Mouse (Mus musculus): Measurements from ENCODE around the gene Dexi. TPM values are rescaled to one million over a fixed set of nuclear protein-coding genes. Genes with fewer than 3 reads are reported as not detected.

Gene Dexi
- 10 to 100 TPM; 43.7 to 43.9 TPM for total RNA-seq (2021)
- long read RNA-seq, experiment 1, transcript Dexi-201 (2 exons, 1,389 nt), result major isoform, 37 of 50 reads
- long read RNA-seq, experiment 1, partial matches to known transcripts, result 0 of 50 reads
- long read RNA-seq, experiment 1, other reads (novel, unspliced or antisense), result 13 of 50 reads
- long read RNA-seq, experiment 2, transcript Dexi-201 (2 exons, 1,389 nt), result major isoform, 44 of 61 reads
- long read RNA-seq, experiment 2, partial matches to known transcripts, result 9 of 61 reads
- long read RNA-seq, experiment 2, other reads (novel, unspliced or antisense), result 6 of 61 reads

DNA sequence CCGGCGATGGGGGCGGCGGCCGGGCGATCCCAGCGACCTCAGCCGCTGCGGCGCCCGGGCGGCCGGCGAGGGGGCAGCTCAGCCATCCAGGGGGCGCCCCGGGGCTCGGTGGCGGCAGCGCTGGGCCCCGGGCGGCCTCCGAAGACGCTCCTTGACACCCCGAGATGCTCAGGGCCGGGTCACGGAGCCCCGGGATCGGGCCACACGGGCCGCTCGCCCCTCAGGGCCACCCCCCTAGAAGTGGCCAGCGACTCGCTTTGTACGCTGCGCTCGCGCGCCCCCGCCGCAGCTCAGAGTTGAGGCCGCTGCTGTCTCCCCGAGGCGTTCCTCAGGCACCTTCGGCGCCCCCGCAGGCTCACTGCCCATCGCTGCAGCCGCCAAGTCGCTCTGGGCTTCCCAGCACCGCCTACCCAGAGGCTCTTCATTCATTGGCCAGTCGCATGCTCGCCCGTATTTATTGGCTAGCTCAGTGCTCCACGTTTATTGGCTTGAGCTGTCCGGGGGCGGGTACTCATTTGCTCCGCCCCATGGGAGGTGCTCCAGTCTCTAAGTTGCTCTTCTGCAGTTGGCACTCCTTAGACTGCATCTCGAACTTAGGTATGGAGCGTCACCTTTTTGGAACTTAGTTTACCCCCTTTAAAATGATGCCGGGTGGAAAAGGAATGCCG, at the start of gene Dexi:
TSS of gene Dexi (minus strand) at position 357 of the 668 bp plus-strand sequence.
- peak within 1 kb of the TSS; percentile 96 for H3K27ac ChIP-seq
- peak; percentile 97 for DNase-seq
- no peak for TF ChIP-seq CTCF (IDR thresholded peaks at IDR 0.05)
- H3K4me3 ChIP-seq, result peak within 1 kb of the TSS; percentile 78
- intact Hi-C loops (cut with DNase I), result loop anchor here (5.0 to 10.0 kb wide), 2 partner anchors 131 to 712 kb away; partner anchors contain the start of genes Gspt1 and Nubp1

- peak; percentile 49 for TF ChIP-seq CTCF (IDR thresholded peaks at IDR 0.05)
- Histone ChIP-seq H3K4me3 (no peak overlapping the region), H3K27ac (no peak overlapping the region)
- DNase-seq, result peak; percentile 33
- intact Hi-C loops (cut with DNase I), result no loop called here
Measured at GRCm38 (mm10) chr16:10586546-10586945, 43.7 kb upstream of the Dexi start.

DNA sequence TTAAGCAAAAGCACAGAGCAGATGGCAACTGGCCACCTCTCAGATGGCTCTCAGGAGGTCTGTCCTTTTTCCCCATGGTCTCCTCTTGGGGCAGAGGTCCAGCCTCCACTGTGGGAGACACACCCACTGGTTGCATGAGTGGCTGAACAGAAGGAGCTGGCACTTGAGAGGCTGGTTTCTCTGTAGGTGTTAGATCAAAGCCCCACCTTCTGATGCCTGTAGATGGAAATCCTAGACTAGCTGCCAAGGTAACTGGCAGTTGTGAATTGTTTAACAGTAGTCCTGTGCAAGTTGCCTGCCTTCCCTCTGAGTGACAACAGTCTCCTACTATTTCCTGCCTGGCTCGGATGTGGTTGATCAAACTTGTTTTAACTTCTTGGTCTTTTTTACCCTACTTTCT, 42.3 kb upstream of the Dexi start:
- no peak overlapping the region for H3K4me3 ChIP-seq
- TF ChIP-seq CTCF (IDR thresholded peaks at IDR 0.05), result no peak
- DNase-seq, result no peak
- no peak overlapping the region for H3K27ac ChIP-seq
- intact Hi-C loops (cut with DNase I), result no loop called here

DNA sequence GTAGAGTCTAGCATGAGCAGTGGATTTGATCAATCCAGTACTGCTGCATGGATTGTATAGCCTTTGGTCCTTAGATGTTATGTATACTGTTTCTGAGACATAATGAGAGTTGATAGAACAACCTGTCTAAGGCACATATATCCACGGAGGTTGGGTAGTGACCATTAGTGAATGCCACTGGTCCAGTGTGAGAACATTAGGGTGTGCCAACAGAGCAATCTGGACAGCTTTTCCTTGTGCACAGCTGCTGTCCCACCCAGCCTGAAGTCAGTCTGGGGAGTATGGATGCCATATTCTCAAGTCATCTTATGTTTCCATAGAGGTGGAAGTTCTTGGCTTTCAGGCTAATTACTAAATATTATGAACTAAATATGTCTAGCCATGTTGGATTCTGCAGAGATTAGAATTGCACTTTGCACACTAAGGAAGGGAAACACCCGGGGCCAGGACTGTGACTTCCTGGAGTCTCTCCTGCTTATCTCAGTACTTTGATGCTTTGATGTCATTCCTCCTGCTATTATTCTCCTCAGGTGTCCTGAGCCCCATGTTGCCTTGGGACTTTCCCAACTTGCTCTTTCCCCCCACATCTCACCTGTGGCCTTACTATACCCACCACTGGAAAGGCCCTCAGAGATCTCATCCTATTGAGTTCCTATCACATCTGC, 38.5 kb upstream of the Dexi start:
- Histone ChIP-seq H3K27ac (no peak overlapping the region), H3K4me3 (no peak overlapping the region)
- intact Hi-C loops (cut with DNase I), result no loop called here
- no peak for TF ChIP-seq CTCF (IDR thresholded peaks at IDR 0.05)
- no peak for DNase-seq

GRCm38 (mm10) chr16:10578376-10578775, 35.5 kb upstream of the Dexi start:
- H3K27ac ChIP-seq, result peak overlapping the region; percentile 31
- intact Hi-C loops (cut with DNase I), result no loop called here
- TF ChIP-seq CTCF (IDR thresholded peaks at IDR 0.05), result no peak
- no peak overlapping the region for H3K4me3 ChIP-seq
- no peak for DNase-seq

GRCm38 (mm10) chr16:10577548-10577947, 34.7 kb upstream of the Dexi start:
- H3K4me3 ChIP-seq, result no peak overlapping the region
- peak overlapping the region; percentile 17; the same call in 1 of the 2 replicates for H3K27ac ChIP-seq
- no peak for DNase-seq
- no peak for TF ChIP-seq CTCF (IDR thresholded peaks at IDR 0.05)
- intact Hi-C loops (cut with DNase I), result no loop called here

DNA sequence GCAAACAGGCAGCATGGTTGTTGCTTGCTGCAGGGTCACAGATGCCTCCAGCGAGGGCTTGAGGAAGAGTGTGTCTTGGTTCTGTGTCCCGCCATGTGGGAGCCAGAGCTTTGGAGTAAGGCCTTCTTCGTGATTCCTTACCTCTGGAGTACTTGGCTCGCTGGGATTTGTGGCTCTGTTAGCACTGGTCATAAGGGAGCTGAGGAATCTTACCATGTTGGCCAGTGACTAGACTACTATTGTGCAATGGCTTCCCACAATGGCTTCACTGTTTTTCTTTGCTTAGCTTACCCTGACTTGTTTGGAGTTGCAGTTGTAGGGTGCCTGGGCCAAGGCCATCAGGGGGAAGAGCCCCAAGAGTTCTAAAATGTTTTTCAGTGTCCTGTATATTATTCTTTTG, 33.1 kb upstream of the Dexi start:
- peak overlapping the region; percentile 88; the same call in 1 of the 2 replicates for H3K27ac ChIP-seq
- no peak for TF ChIP-seq CTCF (IDR thresholded peaks at IDR 0.05)
- intact Hi-C loops (cut with DNase I), result no loop called here
- no peak for DNase-seq
- H3K4me3 ChIP-seq, result no peak overlapping the region

DNA sequence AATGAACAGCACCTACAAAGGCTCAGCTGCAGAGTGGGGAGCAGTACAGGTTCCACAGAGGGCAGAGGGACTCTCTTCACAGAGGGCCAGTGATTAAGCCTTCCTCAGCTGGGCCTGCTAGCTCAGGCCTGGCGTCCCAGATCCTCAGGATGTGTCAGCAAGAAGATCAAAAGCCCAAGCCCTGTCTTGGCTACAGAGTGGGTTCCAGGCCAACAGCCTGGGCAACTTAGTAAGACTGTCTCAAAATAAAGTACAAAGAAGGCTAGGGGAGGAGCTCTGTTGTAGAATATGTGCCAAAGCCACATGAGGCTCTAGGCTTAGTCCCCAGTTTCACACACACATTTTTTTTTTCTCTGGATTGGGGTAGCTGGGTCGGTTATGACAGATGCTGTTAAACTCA, 32.1 kb upstream of the Dexi start:
- Histone ChIP-seq H3K4me3 (no peak overlapping the region), H3K27ac (peak overlapping the region; percentile 88)
- intact Hi-C loops (cut with DNase I), result no loop called here
- DNase-seq, result peak; percentile 71
- TF ChIP-seq CTCF (IDR thresholded peaks at IDR 0.05), result no peak

DNA sequence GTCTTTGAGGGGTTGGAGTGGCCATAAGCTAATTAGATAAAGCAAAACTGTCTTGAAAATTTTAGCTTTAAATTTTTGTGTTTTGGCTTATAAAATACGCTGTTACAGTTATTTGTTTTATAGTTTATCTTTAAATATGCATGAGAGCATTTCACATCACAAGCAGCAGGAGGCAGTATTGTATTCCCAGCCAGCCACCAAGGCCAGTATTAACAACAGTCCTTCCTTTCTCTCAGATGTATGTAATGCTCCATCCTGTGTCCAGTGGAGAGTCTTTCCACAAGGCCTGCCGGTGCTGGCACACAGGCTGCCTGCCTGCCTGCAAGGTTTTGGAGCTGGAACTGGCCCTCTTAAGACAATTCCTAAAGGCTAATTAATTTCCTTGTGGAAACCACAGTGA, 29.0 kb upstream of the Dexi start:
- peak; percentile 67 for TF ChIP-seq CTCF (IDR thresholded peaks at IDR 0.05)
- DNase-seq, result no peak
- H3K4me3 ChIP-seq, result no peak overlapping the region
- no peak overlapping the region for H3K27ac ChIP-seq
- intact Hi-C loops (cut with DNase I), result loop anchor here (2.0 kb wide), 1 partner anchor 273 kb away; no protein-coding TSS in a partner anchor

GRCm38 (mm10) chr16:10570708-10571107, 27.9 kb upstream of the Dexi start:
- no peak overlapping the region for H3K4me3 ChIP-seq
- intact Hi-C loops (cut with DNase I), result loop anchor here (1.0 to 2.0 kb wide), 2 partner anchors 215 to 274 kb away; partner anchors contain the start of gene Socs1
- H3K27ac ChIP-seq, result no peak overlapping the region
- TF ChIP-seq CTCF (IDR thresholded peaks at IDR 0.05), result peak; percentile 71
- peak; percentile 69 for DNase-seq

GRCm38 (mm10) chr16:10569809-10570395, 27.0 kb upstream of the Dexi start:
- no peak for DNase-seq
- TF ChIP-seq CTCF (IDR thresholded peaks at IDR 0.05), result no peak
- peak overlapping the region; percentile 4; the same call in 1 of the 2 replicates for H3K27ac ChIP-seq
- intact Hi-C loops (cut with DNase I), result loop anchor here (1.0 to 5.0 kb wide), 4 partner anchors 197 to 297 kb away; partner anchors contain the start of gene Socs1
- no peak overlapping the region for H3K4me3 ChIP-seq

- no peak for DNase-seq
- H3K4me3 ChIP-seq, result no peak overlapping the region
- intact Hi-C loops (cut with DNase I), result loop anchor here (5.0 kb wide), 2 partner anchors 200 to 300 kb away; no protein-coding TSS in a partner anchor
- no peak overlapping the region; the same call in 1 of the 2 replicates for H3K27ac ChIP-seq
- TF ChIP-seq CTCF (IDR thresholded peaks at IDR 0.05), result no peak
Measured at GRCm38 (mm10) chr16:10567153-10567552, 24.3 kb upstream of the Dexi start.

Measured in gastrocnemius, adult 2 months (tissue).